8 mouse cellular contexts compared by ENCODE assay signal in genomic region chr11:113176183-113176582, GRCm38 (mm10).
DNase-seq lines count a peak whose midpoint lies in the region; ATAC-seq and TF ChIP-seq lines count a peak whose summit lies in the region.
"Had no signal": no experiment of that assay in that cellular context is flagged by ENCODE, and none has a peak within 500 bp of the region (broad histone marks: within the 10 kb centered on the region; RNA-seq: fewer than 3 reads in every experiment).

No protein-coding gene starts in this region.

- no peak overlapping the region for H3K9ac ChIP-seq in stomach, postnatal 0 days (ENCODE audit: low read length)
- H3K9ac ChIP-seq: limb, embryonic 15.5 days had no signal

- TF ChIP-seq EP300 in stomach, postnatal 0 days (optimal IDR thresholded peaks at IDR 0.05), result no peak

- no peak overlapping the region for H3K4me2 ChIP-seq in stomach, postnatal 0 days (replicated peaks; ENCODE audit: low read depth)
- H3K4me2 ChIP-seq: limb, embryonic 15.5 days had no signal

- peaks cover 10% of the 10 kb centered on the region for H3K4me1 ChIP-seq in E14TG2a.4 (replicated peaks; ENCODE audit: low read depth, low read length)
- H3K4me1 ChIP-seq in limb, embryonic 10.5 days, result peaks cover 76% of the 10 kb centered on the region
- H3K4me1 ChIP-seq in stomach, postnatal 0 days (replicated peaks; ENCODE audit: control insufficient read depth, insufficient read depth), result no peaks in the 10 kb centered on the region

- H3K9me3 ChIP-seq in E14TG2a.4 (ENCODE audit: low read length), result peaks cover 5% of the 10 kb centered on the region; the same call in 1 of the 2 replicates
- no peaks in the 10 kb centered on the region for H3K9me3 ChIP-seq in limb, embryonic 10.5 days (replicated peaks)
- no peaks in the 10 kb centered on the region for H3K9me3 ChIP-seq in stomach, postnatal 0 days (ENCODE audit: control insufficient read depth, low read length)
- H3K9me3 ChIP-seq: limb, embryonic 15.5 days had no signal

- no peak overlapping the region for H3K4me3 ChIP-seq in E14TG2a.4 (replicated peaks; ENCODE audit: low read length)
- H3K4me3 ChIP-seq in limb, embryonic 10.5 days, result no peak overlapping the region
- H3K4me3 ChIP-seq in stomach, postnatal 0 days (ENCODE audit: low read depth, low read length), result no peak overlapping the region
- H3K4me3 ChIP-seq: limb, embryonic 15.5 days had no signal

- H3K27ac ChIP-seq in limb, embryonic 10.5 days, result peak overlapping the region; percentile 63
- no peak overlapping the region for H3K27ac ChIP-seq in stomach, postnatal 0 days (replicated peaks)
- H3K27ac ChIP-seq: limb, embryonic 15.5 days had no signal

- DNase-seq in left cerebral cortex, adult 18-20 months (ENCODE audit: low spot score in 2 of 2), result peak; percentile 67 to 70
- DNase-seq in left cerebral cortex, adult 11 months (ENCODE audit: low spot score), result no peak
- peak; percentile 65 for DNase-seq in adipocyte (ENCODE audit: low spot score)
- DNase-seq in embryo, embryonic 9.5 days (ENCODE audit: extremely low spot score), result peak; percentile 64
- DNase-seq in limb, embryonic 10.5 days (ENCODE audit: low spot score), result peak; percentile 74
- peak; percentile 67 for DNase-seq in stomach, postnatal 0 days (ENCODE audit: low spot score)

- H3K27me3 ChIP-seq in E14TG2a.4 (ENCODE audit: insufficient read depth, low read length), result peaks cover 11% of the 10 kb centered on the region; the same call in 1 of the 2 replicates
- no peaks in the 10 kb centered on the region for H3K27me3 ChIP-seq in limb, embryonic 10.5 days (ENCODE audit: low read depth, poor library complexity, severe bottlenecking)
- no peaks in the 10 kb centered on the region for H3K27me3 ChIP-seq in stomach, postnatal 0 days (ENCODE audit: control insufficient read depth, insufficient read depth, low read length)
- H3K27me3 ChIP-seq: limb, embryonic 15.5 days had no signal

- whole genome bisulfite sequencing in limb, embryonic 10.5 days, result 26% methylated on average over 7 of the region's 7 CpGs
- WGBS in stomach, postnatal 0 days, result 16% methylated on average over 7 of the region's 7 CpGs

- H3K36me3 ChIP-seq in E14TG2a.4 (ENCODE audit: insufficient read depth, low read length), result no peaks in the 10 kb centered on the region
- H3K36me3 ChIP-seq in limb, embryonic 10.5 days, result no peaks in the 10 kb centered on the region
- no peaks in the 10 kb centered on the region for H3K36me3 ChIP-seq in stomach, postnatal 0 days (ENCODE audit: control insufficient read depth, insufficient read depth, low read length)
- H3K36me3 ChIP-seq: limb, embryonic 15.5 days had no signal

- TF ChIP-seq CTCF in E14TG2a.4 (conservative IDR thresholded peaks at IDR 0.05; ENCODE audit: low read length), result peak; percentile 70
- peak; percentile 84 for TF ChIP-seq CTCF in stomach, postnatal 0 days (IDR thresholded peaks at IDR 0.05; ENCODE audit: low read depth)

- ATAC-seq in stomach, postnatal 0 days (ENCODE audit: low FRiP score, low TSS enrichment), result no peak
